Mouse (Mus musculus): Measurements from ENCODE around the gene Gm960.
A peak's percentile ranks its signal among the peaks of the same experiment; 100 is the strongest.
"Not testable (repeated sequence)": the region's sequence is repeated elsewhere in the genome, so short reads cannot be mapped to it uniquely, and the experiment has no call there.

Gene Gm960

GRCm38 (mm10) chr19:4593792-4594522 lies 104.5 kb downstream of the Gm960 start:
- DNase-seq (ENCODE audit: low read depth, low spot score): no peak

- peak; percentile 70 for DNase-seq (ENCODE audit: low read depth, low spot score)
Observed at GRCm38 (mm10) chr19:4590025-4590424, 108.4 kb downstream of the Gm960 start.

- no peak for DNase-seq (ENCODE audit: low read depth, low spot score)
Observed at GRCm38 (mm10) chr19:4589081-4589480, 109.4 kb downstream of the Gm960 start.

- DNase-seq (ENCODE audit: low read depth, low spot score): no peak
Observed at GRCm38 (mm10) chr19:4588430-4588829, 110.0 kb downstream of the Gm960 start.

GRCm38 (mm10) chr19:4587426-4587825 lies 111.0 kb downstream of the Gm960 start:
- DNase-seq (ENCODE audit: low read depth, low spot score): no peak

- DNase-seq (ENCODE audit: low read depth, low spot score): not testable (repeated sequence)
Observed at GRCm38 (mm10) chr19:4586783-4587182, 111.7 kb downstream of the Gm960 start.

GRCm38 (mm10) chr19:4583856-4584255 lies 114.6 kb downstream of the Gm960 start:
- no peak for DNase-seq (ENCODE audit: low read depth, low spot score)

- DNase-seq (ENCODE audit: low read depth, low spot score): no peak
Observed at GRCm38 (mm10) chr19:4579296-4579695, 119.2 kb downstream of the Gm960 start.

- DNase-seq (ENCODE audit: low read depth, low spot score): no peak
Observed at GRCm38 (mm10) chr19:4578799-4579198, 119.7 kb downstream of the Gm960 start.
